In genomic region chr4:129978930-129979329, GRCm38 (mm10) we compare ENCODE assay signal across 11 mouse cellular contexts. TPM values are rescaled to one million over a fixed set of nuclear protein-coding genes. Genes with fewer than 3 reads are reported as not detected.
"Had no signal": no experiment of that assay in that cellular context is flagged by ENCODE, and none has a peak within 500 bp of the region (broad histone marks: within the 10 kb centered on the region; RNA-seq: fewer than 3 reads in every experiment).

No protein-coding gene starts in this region.

- H3K36me3 ChIP-seq: liver, embryonic 15.5 days; midbrain, embryonic 13.5 days; neural tube, embryonic 15.5 days; stomach, embryonic 15.5 days had no signal

- DNase-seq: kidney, adult 8-10 months; kidney, postnatal 25 days; lung, adult 2 months; lung, postnatal 36 days; thymus, postnatal 36 days had no signal

- H3K9me3 ChIP-seq: liver, embryonic 15.5 days; midbrain, embryonic 13.5 days; neural tube, embryonic 15.5 days; stomach, embryonic 15.5 days had no signal

- H3K4me3 ChIP-seq: liver, embryonic 15.5 days; midbrain, embryonic 13.5 days; neural tube, embryonic 15.5 days; stomach, embryonic 15.5 days had no signal

RNA-seq across cellular contexts. Expression of gene Adgrb2, which starts 5.7 kb away (rescaled TPM):
- total RNA-seq: megakaryocyte progenitor cell, adult 5-6 weeks had no signal

RNA-seq across cellular contexts. Expression of gene Spocd1, which starts 49.9 kb away (rescaled TPM):
- total RNA-seq: midbrain, postnatal 0 days had no signal
